Mouse (Mus musculus) cerebellum, adult 2 months (tissue): ENCODE measurements at regions not wholly inside any gene's neighbourhood (a gene's known extent, or its start where the extent isn't known, plus 50 kb on each side); places are given as distances from the start of the nearest gene placed in this dataset.

Experiments
- CTCF ChIP-seq: fragments of 200-500 bp; IDR thresholded peaks from 2 replicates; pipeline ENCODE4 v1.5.1; 2011; ENCODE audit warnings: low read depth, mild to moderate bottlenecking, control low read depth, low read length, moderate library complexity, borderline replicate concordance; ENCODE audit not compliant: insufficient read depth
- POLR2A ChIP-seq: fragments of 200-500 bp; IDR thresholded peaks from 2 replicates; pipeline ENCODE4 v1.6.1; 2011; ENCODE audit warnings: low read length, control low read depth, borderline replicate concordance; ENCODE audit not compliant: insufficient read depth

DNA sequence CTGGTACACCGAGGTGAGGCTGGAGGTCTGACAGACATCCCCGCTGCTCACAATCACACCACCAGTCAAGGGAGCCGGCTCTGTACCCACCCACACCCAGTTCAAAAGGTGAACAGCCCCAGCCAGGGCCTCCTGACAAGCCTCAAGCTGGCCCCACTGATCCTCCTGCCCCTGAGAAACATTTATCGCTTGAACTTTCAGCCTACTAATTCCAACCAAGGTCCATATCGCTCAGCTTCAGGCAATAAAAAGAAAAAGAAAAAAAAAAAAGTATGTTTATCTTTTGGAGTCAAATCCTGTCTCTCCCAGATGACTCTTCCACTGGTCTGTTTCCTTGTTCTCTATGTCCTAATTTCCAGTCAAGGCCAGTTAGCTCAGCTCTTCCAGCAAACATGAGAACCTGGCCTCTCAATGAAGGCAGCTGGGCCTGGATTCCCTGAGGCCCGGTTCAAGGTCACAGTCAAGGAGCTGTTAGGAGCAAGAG, 94.2 kb upstream of the Gpr12 start:
- TF ChIP-seq POLR2A (no peak), CTCF (no peak)
